Mouse (Mus musculus) gastrocnemius, adult 8-10 months (tissue): ENCODE data around the gene F10. TPM values are rescaled to one million over a fixed set of nuclear protein-coding genes. Genes with fewer than 3 reads are reported as not detected.
"Not testable (repeated sequence)": the region's sequence is repeated elsewhere in the genome, so short reads cannot be mapped to it uniquely, and the experiment has no call there.

Source experiments
- DNase-seq, 2 experiments: peaks; one replicate each; pipeline ENCODE4 v3.0.0; 2022; ENCODE audit warnings: low spot score in 2 of 2
- total RNA-seq, 4 experiments: library from RNA; stranded (reverse); gene quantifications; 2 replicates each; pipeline ENCODE4 v1.2.4; 2022

The F10 gene
- total RNA-seq, 4 experiments from 2014 or later, result not detected

GRCm38 (mm10) chr8:13060441-13061150 lies 23.5 kb downstream of the F10 start, which contains the start of gene Proz:
Gene Proz, plus strand, starts transcription at chr8:13060914.
- DNase-seq, result no peak

DNA sequence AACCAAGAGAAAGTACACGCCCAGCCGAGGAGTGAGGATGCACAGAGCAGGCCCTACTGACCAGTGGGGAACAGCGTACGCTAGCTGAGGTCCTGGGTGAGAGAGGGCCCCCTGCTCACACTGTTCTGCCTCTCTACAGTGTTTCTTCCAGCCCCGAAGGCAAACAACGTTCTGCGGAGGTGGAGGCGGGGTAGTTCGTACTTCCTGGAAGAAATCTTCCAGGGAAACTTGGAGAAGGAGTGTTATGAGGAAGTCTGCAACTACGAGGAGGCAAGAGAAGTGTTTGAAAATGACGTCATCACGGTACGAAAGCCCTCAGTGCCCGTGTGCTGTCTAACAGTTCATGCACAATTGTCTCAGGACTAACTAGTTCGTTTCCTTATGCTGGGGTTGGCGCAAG lies 26.0 kb downstream of the F10 start:
- DNase-seq, result no peak

- DNase-seq, result no peak
Measured at GRCm38 (mm10) chr8:13073255-13073654, 36.1 kb downstream of the F10 start.

GRCm38 (mm10) chr8:13075044-13075443 lies 37.9 kb downstream of the F10 start:
- no peak for DNase-seq

DNA sequence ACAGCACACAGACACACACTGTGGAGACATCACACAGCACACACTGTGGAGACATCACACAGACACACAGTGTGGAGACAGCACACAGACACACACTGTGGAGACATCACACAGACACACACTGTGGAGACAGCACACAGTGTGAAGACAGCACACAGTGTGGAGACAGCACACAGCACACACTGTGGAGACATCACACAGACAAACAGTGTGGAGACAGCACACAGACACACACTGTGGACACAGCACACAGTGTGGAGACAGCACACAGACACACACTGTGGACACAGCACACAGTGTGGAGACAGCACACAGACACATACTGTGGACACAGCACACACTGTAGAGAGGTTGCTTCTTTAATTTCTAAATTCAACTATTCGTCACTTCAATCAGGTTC lies 38.5 kb downstream of the F10 start:
- DNase-seq, result not testable (repeated sequence)

DNA sequence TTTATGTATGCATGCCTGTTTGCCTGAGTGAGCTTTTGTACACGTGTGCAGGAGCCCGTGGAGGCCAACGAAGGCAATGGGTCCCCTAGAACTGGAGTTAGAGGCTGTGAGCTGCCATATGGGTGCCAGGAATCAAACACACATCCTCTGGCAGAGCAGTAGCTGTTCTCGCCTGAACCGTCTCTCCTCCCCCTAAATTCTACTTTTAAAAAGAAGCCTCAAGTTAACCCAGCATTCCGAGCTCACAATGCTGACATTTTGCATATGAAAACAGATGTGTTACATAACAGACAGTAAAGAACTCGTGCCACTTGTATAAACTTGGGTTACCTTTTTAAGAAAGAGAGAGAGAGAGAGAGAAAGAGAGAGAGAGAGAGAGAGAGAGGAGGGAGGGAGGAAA lies 40.4 kb downstream of the F10 start:
- no peak for DNase-seq

- DNase-seq, result peak; percentile 77 to 83
Measured at GRCm38 (mm10) chr8:13104691-13105086, 67.6 kb downstream of the F10 start.

DNA sequence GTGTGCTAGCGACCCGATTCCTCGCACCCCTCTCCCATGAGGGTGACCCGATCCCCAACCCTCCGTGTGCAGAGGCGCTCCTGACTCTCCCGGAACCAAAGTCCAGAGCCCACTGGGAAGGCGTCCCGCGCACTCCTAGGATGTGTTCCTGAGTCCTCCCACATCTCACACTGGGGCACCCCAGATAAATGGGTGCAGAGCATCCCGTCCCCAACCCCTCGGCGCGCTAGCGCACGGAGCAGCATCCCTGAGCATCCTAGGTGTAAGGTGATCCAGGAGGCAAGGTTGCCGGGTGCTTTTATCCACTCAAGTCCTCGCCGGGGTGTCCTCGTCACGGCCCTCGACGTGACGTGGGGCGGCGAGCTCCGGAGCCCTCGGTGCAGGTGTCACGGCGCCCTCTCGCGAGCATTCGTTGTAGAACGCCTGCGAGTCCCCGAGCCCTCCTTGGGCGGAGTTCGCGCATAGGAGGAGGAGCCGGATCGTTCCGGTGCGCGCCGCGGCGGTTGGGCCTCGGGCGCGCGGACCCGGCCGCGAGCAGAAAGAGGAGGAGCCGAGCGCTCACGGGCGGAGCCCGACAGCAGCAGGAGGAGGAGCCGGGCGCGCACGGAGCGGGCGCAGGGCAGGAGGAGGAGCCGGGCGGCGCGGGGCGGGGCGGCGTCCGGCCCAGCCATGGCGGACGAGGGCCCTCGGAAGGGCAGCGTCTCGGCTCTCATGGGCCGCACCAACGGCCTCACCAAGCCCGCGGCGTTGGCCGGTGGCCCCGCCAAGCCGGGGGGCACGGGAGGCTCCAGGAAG lies 68.2 kb downstream of the F10 start, which contains the start of the genes Pcid2 and Cul4a:
TSS of gene Pcid2 (minus strand) at position 373 of the 795 bp plus-strand sequence.
TSS of gene Cul4a (plus strand) at position 535 of the 795 bp plus-strand sequence.
- DNase-seq, result peak; percentile 90 to 95

DNA sequence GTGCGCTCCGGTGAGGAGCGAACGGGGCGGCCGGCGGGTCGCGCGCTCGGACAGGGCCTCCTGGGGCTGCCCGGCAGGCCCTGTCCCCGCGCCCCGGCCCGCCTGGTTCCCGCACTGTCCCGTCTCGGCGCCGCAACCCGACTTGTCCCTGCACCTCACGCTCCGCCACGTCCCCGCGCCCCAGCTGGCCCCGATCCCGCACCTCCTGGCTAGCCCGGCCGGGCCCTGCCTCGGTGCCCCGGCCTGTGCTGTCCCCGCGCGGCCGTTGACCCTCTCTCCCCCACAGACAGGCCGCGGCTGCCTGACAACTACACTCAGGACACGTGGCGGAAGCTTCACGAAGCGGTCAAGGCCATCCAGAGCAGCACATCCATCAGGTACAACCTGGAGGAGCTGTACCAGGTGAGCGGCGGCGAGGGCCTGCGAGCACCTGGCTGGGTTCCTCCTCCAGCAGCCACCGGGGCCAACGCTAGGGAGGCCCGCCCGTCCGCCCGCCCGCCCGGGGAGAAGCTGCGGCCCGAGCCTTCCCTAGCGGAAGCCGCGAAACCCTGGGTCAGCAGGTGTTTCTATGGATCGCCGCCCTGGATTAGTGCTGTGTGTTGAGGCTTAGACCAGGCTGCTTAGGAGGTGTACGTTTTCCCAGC lies 68.9 kb downstream of the F10 start:
- DNase-seq, result peak in 1 of 2 experiments; percentile 30

Other genes starting within 250 kb of the F10 start
- gene Mcf2l, start 163.5 kb upstream of the F10 start, total RNA-seq, result 10 to 100 TPM; 12.1 to 19.6 (median 16.5) TPM
- not detected for gene F7, start 11.3 kb upstream of the F10 start, total RNA-seq
- under 1 TPM in 1 of 4 experiments, not detected in 3; 0.29 TPM for gene Proz, start 23.6 kb downstream of the F10 start, total RNA-seq
- gene Pcid2, start 68.2 kb downstream of the F10 start, total RNA-seq, result 1 to 10 TPM; 6.5 to 7.6 (median 6.8) TPM
- 10 to 100 TPM; 70.4 to 74.4 (median 71.9) TPM for gene Cul4a, start 68.3 kb downstream of the F10 start, total RNA-seq
- 100 to 1,000 TPM; 405 to 451 (median 426) TPM for gene Lamp1, start 121.9 kb downstream of the F10 start, total RNA-seq
- 10 to 100 TPM in 3 of 4 experiments, 1 to 10 TPM in 1; 9.3 to 14.1 (median 11.8) TPM for gene Grtp1, start 163.3 kb downstream of the F10 start, total RNA-seq
- gene Adprhl1, start 216.9 kb downstream of the F10 start, total RNA-seq, result 10 to 100 TPM; 50.0 to 62.3 (median 56.3) TPM